19 mouse cellular contexts compared by ENCODE assay signal in genomic region chr6:120648205-120648604, GRCm38 (mm10). TPM values are rescaled to one million over a fixed set of nuclear protein-coding genes. Genes with fewer than 3 reads are reported as not detected.
DNase-seq lines count a peak whose midpoint lies in the region; ATAC-seq and TF ChIP-seq lines count a peak whose summit lies in the region.
"Had no signal": no experiment of that assay in that cellular context is flagged by ENCODE, and none has a peak within 500 bp of the region (broad histone marks: within the 10 kb centered on the region; RNA-seq: fewer than 3 reads in every experiment).

No protein-coding gene starts in this region.

- H3K9me3 ChIP-seq in heart, embryonic 12.5 days (replicated peaks) = no peaks in the 10 kb centered on the region
- no peaks in the 10 kb centered on the region for H3K9me3 ChIP-seq in lung, postnatal 0 days (ENCODE audit: low read length)
- H3K9me3 ChIP-seq: embryonic facial prominence, embryonic 12.5 days; forebrain, embryonic 12.5 days; hindbrain, embryonic 12.5 days had no signal

- no peak overlapping the region for H3K4me3 ChIP-seq in heart, embryonic 12.5 days
- H3K4me3 ChIP-seq in lung, postnatal 0 days (ENCODE audit: low read depth, low read length) = no peak overlapping the region
- no peak overlapping the region for H3K4me3 ChIP-seq in lung, adult 2 months (replicated peaks; ENCODE audit: extremely low read depth, low read depth, low read length)
- H3K4me3 ChIP-seq in brown adipose tissue, adult 24 weeks (ENCODE audit: insufficient read depth, low read depth, low read length) = no peak overlapping the region
- H3K4me3 ChIP-seq: embryonic facial prominence, embryonic 12.5 days; forebrain, embryonic 12.5 days; hindbrain, embryonic 12.5 days had no signal

- no peak for TF ChIP-seq EP300 in lung, postnatal 0 days (IDR thresholded peaks at IDR 0.05)

- H3K36me3 ChIP-seq in heart, embryonic 12.5 days = no peaks in the 10 kb centered on the region
- no peaks in the 10 kb centered on the region for H3K36me3 ChIP-seq in lung, postnatal 0 days (ENCODE audit: insufficient read depth, low read length)
- H3K36me3 ChIP-seq: embryonic facial prominence, embryonic 12.5 days; forebrain, embryonic 12.5 days; hindbrain, embryonic 12.5 days had no signal

- H3K4me2 ChIP-seq in heart, embryonic 12.5 days = no peak overlapping the region
- no peak overlapping the region for H3K4me2 ChIP-seq in lung, postnatal 0 days (replicated peaks; ENCODE audit: low read depth, low read length)
- H3K4me2 ChIP-seq: embryonic facial prominence, embryonic 12.5 days; forebrain, embryonic 12.5 days; hindbrain, embryonic 12.5 days had no signal

- no peak for TF ChIP-seq POLR2A in lung, adult 2 months (IDR thresholded peaks at IDR 0.05; ENCODE audit: borderline replicate concordance, extremely low read depth, low read depth, low read length)

- TF ChIP-seq CTCF in lung, postnatal 0 days (IDR thresholded peaks at IDR 0.05) = no peak
- TF ChIP-seq CTCF in lung, adult 2 months (IDR thresholded peaks at IDR 0.05; ENCODE audit: insufficient read depth, low read length) = no peak

- 32% methylated on average over 5 of the region's 5 CpGs for WGBS in heart, embryonic 12.5 days
- 13% methylated on average over 5 of the region's 5 CpGs for WGBS in lung, postnatal 0 days
- 22% methylated on average over 5 of the region's 5 CpGs for WGBS in lung, adult 2 months

- no peak overlapping the region for H3K27ac ChIP-seq in heart, embryonic 12.5 days (ENCODE audit: poor library complexity, severe bottlenecking)
- no peak overlapping the region; the same call in 1 of the 2 replicates for H3K27ac ChIP-seq in lung, postnatal 0 days (ENCODE audit: low read length)
- 0 out of 2 replicates have a peak overlapping the region, but pooled peaks have one; percentile 20 for H3K27ac ChIP-seq in brown adipose tissue, adult 24 weeks (replicated peaks; ENCODE audit: low read depth, low read length)
- H3K27ac ChIP-seq: embryonic facial prominence, embryonic 12.5 days; forebrain, embryonic 12.5 days; hindbrain, embryonic 12.5 days had no signal

- no peak; the same call in 1 of the 2 replicates for ATAC-seq in heart, embryonic 12.5 days (ENCODE audit: insufficient number of reproducible peaks, low FRiP score)
- ATAC-seq in lung, postnatal 0 days = peak; percentile 83
- ATAC-seq: forebrain, embryonic 16.5 days; hindbrain, embryonic 16.5 days; inflammation-experienced regulatory T-cells, adult 6 months; intestine, postnatal 0 days had no signal

- no peak overlapping the region for H3K9ac ChIP-seq in heart, embryonic 12.5 days
- H3K9ac ChIP-seq in lung, postnatal 0 days (replicated peaks; ENCODE audit: low read depth) = no peak overlapping the region
- H3K9ac ChIP-seq: embryonic facial prominence, embryonic 12.5 days; forebrain, embryonic 12.5 days; hindbrain, embryonic 12.5 days had no signal

- peak; percentile 51 for DNase-seq in heart, adult 8-10 months (ENCODE audit: low spot score)
- peak; percentile 78 for DNase-seq in lung, postnatal 0 days (ENCODE audit: low spot score)
- no peak for DNase-seq in lung, adult 2 months
- DNase-seq in spleen, postnatal 14 days (ENCODE audit: low spot score in 2 of 2) = no peak
- DNase-seq: adrenal gland, adult 8-10 months; adrenal gland, postnatal 36 days; cerebellum, adult 11 months; cerebellum, adult 9-10 months; cerebellum, postnatal 25 days; gastrocnemius, postnatal 10 days had no signal

- no peaks in the 10 kb centered on the region for H3K27me3 ChIP-seq in heart, embryonic 12.5 days (replicated peaks)
- H3K27me3 ChIP-seq in lung, postnatal 0 days (replicated peaks; ENCODE audit: insufficient read depth, low read length) = no peaks in the 10 kb centered on the region
- H3K27me3 ChIP-seq: embryonic facial prominence, embryonic 12.5 days; hindbrain, embryonic 12.5 days had no signal

- peaks cover 8% of the 10 kb centered on the region for H3K4me1 ChIP-seq in heart, embryonic 12.5 days (replicated peaks)
- H3K4me1 ChIP-seq in lung, postnatal 0 days (ENCODE audit: insufficient read depth, low read depth, low read length) = no peaks in the 10 kb centered on the region
- H3K4me1 ChIP-seq in lung, adult 2 months (ENCODE audit: control insufficient read depth, insufficient read depth, low read length) = no peaks in the 10 kb centered on the region
- peaks cover 12% of the 10 kb centered on the region for H3K4me1 ChIP-seq in brown adipose tissue, adult 24 weeks (ENCODE audit: control insufficient read depth, insufficient read depth, insufficient read length, low read length)
- H3K4me1 ChIP-seq: embryonic facial prominence, embryonic 12.5 days had no signal

RNA-seq across cellular contexts. Expression of gene Cecr2, which starts 18.0 kb away (rescaled TPM):
- total RNA-seq in heart, adult 8-10 months (2022) = 10 to 100 TPM in 3 of 4 experiments, 1 to 10 TPM in 1; 9.2 to 22.1 (median 14.6) TPM
- polyA plus RNA-seq in heart, embryonic 12.5 days (2016; fragmentation: Nextera tagmentation; extraction: Ambion mirVana) = 1.4 and 1.9 TPM in 2 replicates
- 3.4 and 3.9 TPM in 2 replicates for polyA plus RNA-seq in lung, postnatal 0 days (2015; fragmentation: Nextera tagmentation; extraction: Ambion mirVana)
- polyA plus RNA-seq in lung, adult 2 months (2012; rRNA removed) = 6.4 and 8.3 TPM in 2 replicates
- polyA plus RNA-seq in brown adipose tissue, adult 24 weeks (2012; ENCODE audit: insufficient read depth, insufficient read length, missing spikeins) = 7.3 and 8.7 TPM in 2 replicates

Comparison
In these comparisons a context has a peak if more than half of its experiments do, and no peak if none do; other contexts are left out.
1. DNase-seq: peak in heart, adult 8-10 months (single experiment) and lung, postnatal 0 days (single experiment); none in lung, adult 2 months (single experiment) and spleen, postnatal 14 days (0 of 2).